Mouse (Mus musculus): ENCODE measurements around the gene Tas1r3.

DNA sequence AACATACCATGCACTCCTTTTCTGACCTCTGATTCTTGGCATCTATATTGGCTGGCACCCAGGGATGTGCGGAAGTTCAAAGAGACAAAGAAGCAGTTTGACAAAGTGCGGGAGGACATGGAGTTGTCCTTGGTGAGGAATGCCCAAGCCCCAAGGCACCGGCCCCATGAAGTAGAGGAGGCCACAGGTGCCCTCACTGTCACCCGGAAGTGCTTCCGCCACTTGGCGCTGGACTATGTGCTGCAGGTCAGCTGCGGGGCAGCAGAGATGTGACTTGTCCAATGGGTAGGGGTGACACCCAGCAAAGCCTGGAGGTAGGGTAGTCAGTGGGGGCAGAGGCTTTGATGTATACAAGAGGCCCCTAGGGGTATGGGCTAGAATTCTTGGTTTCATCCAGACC, 36.2 kb upstream of the Tas1r3 start:
- no peak for TF ChIP-seq POLR2A (IDR thresholded peaks at IDR 0.05; ENCODE audit: insufficient read depth, low read length)
- TF ChIP-seq EP300 (IDR thresholded peaks at IDR 0.05; ENCODE audit: insufficient read depth, low read depth, low read length) = no peak
